Mouse (Mus musculus) liver, embryonic 14.5 days (tissue): Measurements from ENCODE around the gene Fam168a. TPM values are rescaled to one million over a fixed set of nuclear protein-coding genes. Genes with fewer than 3 reads are reported as not detected.

Experiments used
- ATAC-seq: fragments of 200-750 bp; cut with Nextera tagmentation; 2 replicates; pipeline ENCODE4 v1.8.0; 2017; ENCODE audit warnings: moderate number of reproducible peaks, mild to moderate bottlenecking, moderate library complexity; ENCODE audit not compliant: insufficient read depth
- DNase-seq, 3 experiments: peaks; one replicate each; pipeline ENCODE4 v3.0.0-alpha.2; 2012 to 2013; ENCODE audit warnings: low read depth in 3 of 3, low spot score in 3 of 3
- H3K27ac ChIP-seq: fragments of 300-500 bp; sonication (generic); 2 replicates; pipeline ENCODE4 v1.5.1; 2014; ENCODE audit warnings: moderate library complexity, mild to moderate bottlenecking, control low read depth, inconsistent platforms
- H3K27me3 ChIP-seq: fragments of 300-500 bp; sonication (generic); 2 replicates; pipeline ENCODE4 v1.6.1; 2014; ENCODE audit warnings: mild to moderate bottlenecking, low read length, moderate library complexity; ENCODE audit not compliant: control insufficient read depth, insufficient read depth
- H3K36me3 ChIP-seq: fragments of 300-500 bp; sonication (generic); replicated peaks from 2 replicates; pipeline ENCODE4 v1.6.1; 2014; ENCODE audit warnings: low read depth; ENCODE audit not compliant: control insufficient read depth, insufficient read depth
- H3K4me1 ChIP-seq, 2 experiments: fragments of 200-500 bp in 1 of 2; fragments of 300-500 bp in 1 of 2; sonication (generic) in 1 of 2; replicated peaks; 2 replicates each; pipeline ENCODE4 v1.6.1; 2012 to 2014; ENCODE audit warnings: antibody characterized with exemption in 1 of 2, inconsistent platforms in 1 of 2, low read length in 1 of 2; ENCODE audit not compliant: control insufficient read depth in 2 of 2, insufficient read depth in 2 of 2
- H3K4me2 ChIP-seq: fragments of 300-500 bp; sonication (generic); 2 replicates; pipeline ENCODE4 v1.6.1; 2014; ENCODE audit warnings: low read depth, mild to moderate bottlenecking, control low read depth, moderate library complexity
- H3K4me3 ChIP-seq, 2 experiments: fragments of 200-500 bp in 1 of 2; fragments of 300-500 bp in 1 of 2; sonication (generic) in 1 of 2; 2 replicates each; pipeline ENCODE4 v1.5.1; 2012 to 2014; ENCODE audit warnings: low read depth in 2 of 2, low read length in 2 of 2, mild to moderate bottlenecking in 2 of 2, control low read depth in 1 of 2, inconsistent platforms in 1 of 2, moderate library complexity in 1 of 2; ENCODE audit not compliant: insufficient read depth in 1 of 2
- H3K9ac ChIP-seq: fragments of 300-500 bp; sonication (generic); replicated peaks from 2 replicates; pipeline ENCODE4 v1.6.1; 2014; ENCODE audit warnings: mild to moderate bottlenecking, control low read depth, moderate library complexity
- H3K9me3 ChIP-seq: fragments of 300-500 bp; sonication (generic); 2 replicates; pipeline ENCODE4 v1.6.1; 2016; ENCODE audit warnings: low read length, mixed read lengths; ENCODE audit not compliant: control insufficient read depth
- CTCF ChIP-seq: IDR thresholded peaks from 2 replicates; pipeline ENCODE4 v1.5.1; 2016; ENCODE audit warnings: antibody characterized with exemption, low read depth, control low read depth
- EP300 ChIP-seq: IDR thresholded peaks from 2 replicates; pipeline ENCODE4 v1.6.1; 2016; ENCODE audit warnings: antibody characterized with exemption, low read depth
- WGBS: fragments of 180-500 bp; shearing (Covaris S2); extraction: QIAGEN DNeasy Blood & Tissue Kit; methylation state at CpG from one replicate; pipeline ENCODE4 v1.1.7; 2014; ENCODE audit not compliant: insufficient replicate concordance; 5-methylcytosine and 5-hydroxymethylcytosine counted together
- polyA plus RNA-seq, 2 experiments: library from polyadenylated mRNA; depleted of rRNA in 1 of 2; stranded (reverse) in 1 of 2; unstranded in 1 of 2; fragments of >200 nt; fragmentation: Nextera tagmentation in 1 of 2; extraction: Ambion mirVana in 1 of 2; gene quantifications; 2 replicates each; pipeline versions ENCODE4 v1.2.1 to v1.2.3; 2012 to 2014

Gene Fam168a
- polyA plus RNA-seq, 2 experiments = 4.1 to 4.4 TPM

GRCm38 (mm10) chr7:100768009-100768408 lies 61.6 kb downstream of the Fam168a start:
- Histone ChIP-seq H3K36me3 (no peaks in the 10 kb centered on the region), H3K9ac (no peak overlapping the region), H3K27ac (no peak overlapping the region), H3K4me2 (no peak overlapping the region), H3K4me1 (peaks cover 2% of the 10 kb centered on the region in 2 experiments; a peak in 2 of 4 replicates), H3K4me3 (no peak overlapping the region), H3K9me3 (no peaks in the 10 kb centered on the region), H3K27me3 (no peaks in the 10 kb centered on the region)
- DNase-seq (no peak), ATAC-seq (no peak)
- 84% methylated on average over 3 of the region's 3 CpGs for WGBS
- TF ChIP-seq CTCF (no peak), EP300 (no peak)

GRCm38 (mm10) chr7:100769534-100770083 lies 63.2 kb downstream of the Fam168a start:
- ATAC-seq = no peak
- WGBS = 40% methylated on average over 7 of the region's 7 CpGs

GRCm38 (mm10) chr7:100770669-100771341 lies 64.4 kb downstream of the Fam168a start:
- 0 out of 2 replicates have a peak, but pooled peaks have one; percentile 23 for TF ChIP-seq EP300
- TF ChIP-seq CTCF = no peak
- Histone ChIP-seq H3K27me3 (no peaks in the 10 kb centered on the region), H3K36me3 (no peaks in the 10 kb centered on the region), H3K4me1 (peaks cover 2% of the 10 kb centered on the region in 2 experiments; a peak in 2 of 4 replicates), H3K4me3 (no peak overlapping the region), H3K9me3 (no peaks in the 10 kb centered on the region), H3K27ac (no peak overlapping the region), H3K4me2 (no peak overlapping the region), H3K9ac (no peak overlapping the region)
- 31% methylated on average over 2 of the region's 2 CpGs for WGBS
- ATAC-seq (no peak), DNase-seq (no peak)

More at GRCm38 (mm10) chr7:100769534-100770083, 63.2 kb downstream of the Fam168a start:
- H3K4me1 ChIP-seq = peaks cover 2% of the 10 kb centered on the region in 2 experiments; a peak in 2 of 4 replicates
- no peak overlapping the region for H3K27ac ChIP-seq
- H3K4me2 ChIP-seq = no peak overlapping the region
- TF ChIP-seq CTCF (no peak), EP300 (no peak)
- no peaks in the 10 kb centered on the region for H3K27me3 ChIP-seq
- no peak for DNase-seq
- H3K4me3 ChIP-seq = no peak overlapping the region
- H3K9me3 ChIP-seq = no peaks in the 10 kb centered on the region
- H3K9ac ChIP-seq = no peak overlapping the region
- H3K36me3 ChIP-seq = no peaks in the 10 kb centered on the region

GRCm38 (mm10) chr7:100774189-100774588 lies 67.8 kb downstream of the Fam168a start:
- Histone ChIP-seq H3K9me3 (no peaks in the 10 kb centered on the region), H3K4me1 (peaks cover 2 to 3% of the 10 kb centered on the region in 2 experiments; a peak in 2 of 4 replicates)

GRCm38 (mm10) chr7:100775810-100776209 lies 69.4 kb downstream of the Fam168a start:
- no peaks in the 10 kb centered on the region for H3K27me3 ChIP-seq
- ATAC-seq (no peak), DNase-seq (no peak)
- no peak overlapping the region for H3K9ac ChIP-seq
- H3K4me2 ChIP-seq = no peak overlapping the region
- WGBS = 66% methylated on average over 1 of the region's 1 CpGs
- no peaks in the 10 kb centered on the region for H3K9me3 ChIP-seq
- TF ChIP-seq EP300 (no peak), CTCF (no peak)
- peaks cover 2 to 7% of the 10 kb centered on the region in 2 experiments for H3K4me1 ChIP-seq
- no peak overlapping the region for H3K4me3 ChIP-seq
- no peak overlapping the region for H3K27ac ChIP-seq
- no peaks in the 10 kb centered on the region for H3K36me3 ChIP-seq

More at GRCm38 (mm10) chr7:100774189-100774588, 67.8 kb downstream of the Fam168a start:
- Histone ChIP-seq H3K9ac (no peak overlapping the region), H3K36me3 (no peaks in the 10 kb centered on the region), H3K27me3 (no peaks in the 10 kb centered on the region), H3K4me3 (no peak overlapping the region), H3K4me2 (no peak overlapping the region), H3K27ac (no peak overlapping the region)
- TF ChIP-seq EP300 (no peak), CTCF (peak; percentile 60)
- DNase-seq = no peak
- 73% methylated on average over 1 of the region's 1 CpGs for WGBS
- ATAC-seq = no peak
